Mouse (Mus musculus) hindbrain, embryonic 10.5 days (tissue): ENCODE measurements around the gene March10. TPM values are rescaled to one million over a fixed set of nuclear protein-coding genes. Genes with fewer than 3 reads are reported as not detected.

Experiments
- DNase-seq: peaks from one replicate; pipeline ENCODE4 v3.0.0-alpha.2; 2017; ENCODE audit warnings: low spot score
- H3K27ac ChIP-seq: fragments of 300-500 bp; sonication (generic); 2 replicates; pipeline ENCODE4 v1.5.1; 2016; ENCODE audit warnings: mild to moderate bottlenecking, moderate library complexity
- H3K27me3 ChIP-seq: fragments of 300-500 bp; sonication (generic); 2 replicates; pipeline ENCODE4 v1.6.1; 2016; ENCODE audit warnings: mild to moderate bottlenecking; ENCODE audit not compliant: poor library complexity, insufficient read depth, severe bottlenecking
- H3K36me3 ChIP-seq: fragments of 300-500 bp; sonication (generic); 2 replicates; pipeline ENCODE4 v1.6.1; 2016; ENCODE audit warnings: mild to moderate bottlenecking, moderate library complexity
- H3K4me1 ChIP-seq: fragments of 300-500 bp; sonication (generic); replicated peaks from 2 replicates; pipeline ENCODE4 v1.6.1; 2016; ENCODE audit warnings: mild to moderate bottlenecking
- H3K4me3 ChIP-seq: fragments of 300-500 bp; sonication (generic); 2 replicates; pipeline ENCODE4 v1.5.1; 2016; ENCODE audit warnings: mild to moderate bottlenecking, moderate library complexity
- H3K9me3 ChIP-seq: fragments of 300-500 bp; sonication (generic); 2 replicates; pipeline ENCODE4 v1.6.1; 2016; ENCODE audit warnings: mild to moderate bottlenecking, moderate library complexity
- WGBS: fragments of 180-500 bp; shearing (Covaris S2); methylation state at CpG from one replicate; pipeline ENCODE4 v1.1.7; 2016; 5-methylcytosine and 5-hydroxymethylcytosine counted together
- polyA plus RNA-seq: library from polyadenylated mRNA; unstranded; fragments of >200 nt; fragmentation: Nextera tagmentation; extraction: Ambion mirVana; gene quantifications from 2 replicates; pipeline ENCODE4 v1.2.1, GENCODE M21; 2016

The March10 gene
- polyA plus RNA-seq, 1 experiment from 2014 or later = 0.41 TPM

DNA sequence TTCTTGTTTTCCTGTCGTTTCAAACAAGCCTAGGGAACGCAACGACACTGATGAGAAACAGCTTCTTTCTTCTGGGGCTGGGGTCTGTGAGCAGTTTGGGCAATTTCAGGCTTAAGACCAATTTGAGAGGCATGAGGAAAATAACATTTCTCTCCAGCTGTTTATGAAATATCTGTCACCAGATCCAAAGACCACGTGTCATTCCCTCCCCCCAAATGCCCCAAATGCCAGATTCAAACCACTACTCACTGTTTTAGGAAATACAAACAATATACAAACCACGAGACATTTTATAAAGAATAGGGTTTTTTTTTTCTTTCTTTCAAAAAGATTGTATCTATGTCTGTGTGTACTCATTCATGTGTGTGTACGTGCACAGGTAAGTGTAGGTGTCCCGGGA lies 17.6 kb downstream of the March10 start:
- Histone ChIP-seq H3K27ac (no peak overlapping the region), H3K4me1 (peaks cover 7% of the 10 kb centered on the region), H3K27me3 (no peaks in the 10 kb centered on the region), H3K9me3 (no peaks in the 10 kb centered on the region), H3K36me3 (no peaks in the 10 kb centered on the region), H3K4me3 (no peak overlapping the region)
- no peak for DNase-seq
- WGBS = 77% methylated on average over 7 of the region's 7 CpGs

- 85% methylated on average over 5 of the region's 5 CpGs for WGBS
- Histone ChIP-seq H3K27me3 (no peaks in the 10 kb centered on the region), H3K27ac (no peak overlapping the region), H3K4me3 (no peak overlapping the region), H3K9me3 (no peaks in the 10 kb centered on the region), H3K36me3 (no peaks in the 10 kb centered on the region), H3K4me1 (peaks cover 10% of the 10 kb centered on the region; the same call in 1 of the 2 replicates)
- no peak for DNase-seq
Measured at GRCm38 (mm10) chr11:105426441-105426840, 30.1 kb downstream of the March10 start.

- 90% methylated on average over 4 of the region's 4 CpGs for WGBS
Measured at GRCm38 (mm10) chr11:105424643-105425042, 31.9 kb downstream of the March10 start.

GRCm38 (mm10) chr11:105420671-105421450 lies 35.7 kb downstream of the March10 start:
- H3K36me3 ChIP-seq = no peaks in the 10 kb centered on the region
- H3K4me1 ChIP-seq = peaks cover 10% of the 10 kb centered on the region; the same call in 1 of the 2 replicates
- DNase-seq = no peak
- no peak overlapping the region for H3K4me3 ChIP-seq
- no peaks in the 10 kb centered on the region for H3K27me3 ChIP-seq
- H3K9me3 ChIP-seq = no peaks in the 10 kb centered on the region
- whole genome bisulfite sequencing = 76% methylated on average over 7 of the region's 7 CpGs
- no peak overlapping the region for H3K27ac ChIP-seq

More at GRCm38 (mm10) chr11:105424643-105425042, 31.9 kb downstream of the March10 start:
- Histone ChIP-seq H3K36me3 (no peaks in the 10 kb centered on the region), H3K4me3 (no peak overlapping the region), H3K27ac (no peak overlapping the region), H3K27me3 (no peaks in the 10 kb centered on the region), H3K9me3 (no peaks in the 10 kb centered on the region), H3K4me1 (peaks cover 10% of the 10 kb centered on the region; the same call in 1 of the 2 replicates)
- no peak for DNase-seq

- Histone ChIP-seq H3K27me3 (no peaks in the 10 kb centered on the region), H3K27ac (no peak overlapping the region)
- 92% methylated on average over 7 of the region's 7 CpGs for WGBS
Measured at GRCm38 (mm10) chr11:105419946-105420345, 36.6 kb downstream of the March10 start.

GRCm38 (mm10) chr11:105414009-105414408 lies 42.5 kb downstream of the March10 start:
- no peak overlapping the region for H3K27ac ChIP-seq
- H3K9me3 ChIP-seq = no peaks in the 10 kb centered on the region
- DNase-seq = no peak
- 0 out of 2 replicates have a peak, but pooled peaks cover 6% of the 10 kb centered on the region for H3K4me1 ChIP-seq
- no peak overlapping the region for H3K4me3 ChIP-seq
- 94% methylated on average over 1 of the region's 1 CpGs for WGBS
- H3K36me3 ChIP-seq = no peaks in the 10 kb centered on the region
- H3K27me3 ChIP-seq = no peaks in the 10 kb centered on the region

More at GRCm38 (mm10) chr11:105419946-105420345, 36.6 kb downstream of the March10 start:
- no peaks in the 10 kb centered on the region for H3K9me3 ChIP-seq
- no peak overlapping the region for H3K4me3 ChIP-seq
- DNase-seq = no peak
- no peaks in the 10 kb centered on the region for H3K36me3 ChIP-seq
- H3K4me1 ChIP-seq = peaks cover 10% of the 10 kb centered on the region; the same call in 1 of the 2 replicates

GRCm38 (mm10) chr11:105409408-105409807 lies 47.1 kb downstream of the March10 start:
- peaks cover 14% of the 10 kb centered on the region; the same call in 1 of the 2 replicates for H3K4me1 ChIP-seq
- WGBS = 91% methylated on average over 11 of the region's 11 CpGs
- no peak overlapping the region for H3K4me3 ChIP-seq
- H3K36me3 ChIP-seq = no peaks in the 10 kb centered on the region
- H3K27me3 ChIP-seq = no peaks in the 10 kb centered on the region
- no peak for DNase-seq
- no peaks in the 10 kb centered on the region for H3K9me3 ChIP-seq
- H3K27ac ChIP-seq = no peak overlapping the region

- WGBS = 80% methylated on average over 6 of the region's 6 CpGs
- H3K4me3 ChIP-seq = no peak overlapping the region
- H3K27ac ChIP-seq = no peak overlapping the region
- peaks cover 14% of the 10 kb centered on the region; the same call in 1 of the 2 replicates for H3K4me1 ChIP-seq
- DNase-seq = no peak
- no peaks in the 10 kb centered on the region for H3K36me3 ChIP-seq
- H3K9me3 ChIP-seq = no peaks in the 10 kb centered on the region
- H3K27me3 ChIP-seq = no peaks in the 10 kb centered on the region
Measured at GRCm38 (mm10) chr11:105407846-105408441, 48.6 kb downstream of the March10 start.

- H3K9me3 ChIP-seq = no peaks in the 10 kb centered on the region
- H3K27ac ChIP-seq = 0 out of 2 replicates have a peak overlapping the region, but pooled peaks have one; percentile 16
- H3K27me3 ChIP-seq = no peaks in the 10 kb centered on the region
- WGBS = 57% methylated on average over 9 of the region's 9 CpGs
- H3K4me1 ChIP-seq = peaks cover 10% of the 10 kb centered on the region; the same call in 1 of the 2 replicates
- no peaks in the 10 kb centered on the region for H3K36me3 ChIP-seq
- DNase-seq = no peak
- no peak overlapping the region for H3K4me3 ChIP-seq
Measured at GRCm38 (mm10) chr11:105402355-105402754, 54.2 kb downstream of the March10 start.

GRCm38 (mm10) chr11:105390290-105390689 lies 66.2 kb downstream of the March10 start:
- WGBS = 91% methylated on average over 7 of the region's 7 CpGs
- H3K9me3 ChIP-seq = peaks cover 8% of the 10 kb centered on the region; the same call in 1 of the 2 replicates
- DNase-seq = no peak

DNA sequence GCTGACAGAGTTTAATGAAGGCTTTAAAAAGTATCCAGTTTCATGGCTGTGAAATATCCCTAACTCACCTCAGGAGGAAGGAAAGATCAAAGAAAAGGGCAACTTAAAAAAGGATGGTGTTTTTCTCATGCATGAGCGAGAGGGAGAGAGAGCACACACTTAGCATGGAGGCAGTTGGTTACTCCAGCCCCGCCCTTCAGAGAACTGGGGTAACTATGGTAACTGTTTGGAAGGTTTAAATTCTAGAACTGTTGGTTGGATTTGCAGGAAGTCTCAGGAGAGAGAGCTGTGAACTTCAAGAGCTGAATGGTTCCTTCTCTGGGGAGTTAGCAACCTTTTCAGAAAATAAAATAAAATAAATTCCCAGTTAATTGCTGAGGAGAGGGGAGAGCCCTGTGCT lies 67.9 kb downstream of the March10 start:
- H3K27me3 ChIP-seq = no peaks in the 10 kb centered on the region
- WGBS = 50% methylated on average over 2 of the region's 2 CpGs
- DNase-seq = no peak
- no peaks in the 10 kb centered on the region for H3K9me3 ChIP-seq
- H3K4me3 ChIP-seq = no peak overlapping the region
- H3K4me1 ChIP-seq = peaks cover 21% of the 10 kb centered on the region
- H3K36me3 ChIP-seq = no peaks in the 10 kb centered on the region
- H3K27ac ChIP-seq = no peak overlapping the region

More at GRCm38 (mm10) chr11:105390290-105390689, 66.2 kb downstream of the March10 start:
- Histone ChIP-seq H3K27me3 (no peaks in the 10 kb centered on the region), H3K4me1 (peaks cover 21% of the 10 kb centered on the region), H3K36me3 (no peaks in the 10 kb centered on the region), H3K4me3 (no peak overlapping the region), H3K27ac (no peak overlapping the region)

GRCm38 (mm10) chr11:105385266-105385665 lies 71.3 kb downstream of the March10 start:
- Histone ChIP-seq H3K4me3 (no peak overlapping the region), H3K36me3 (no peaks in the 10 kb centered on the region), H3K27me3 (no peaks in the 10 kb centered on the region), H3K27ac (no peak overlapping the region), H3K9me3 (no peaks in the 10 kb centered on the region), H3K4me1 (peaks cover 19% of the 10 kb centered on the region)
- 84% methylated on average over 9 of the region's 9 CpGs for WGBS
- no peak for DNase-seq

DNA sequence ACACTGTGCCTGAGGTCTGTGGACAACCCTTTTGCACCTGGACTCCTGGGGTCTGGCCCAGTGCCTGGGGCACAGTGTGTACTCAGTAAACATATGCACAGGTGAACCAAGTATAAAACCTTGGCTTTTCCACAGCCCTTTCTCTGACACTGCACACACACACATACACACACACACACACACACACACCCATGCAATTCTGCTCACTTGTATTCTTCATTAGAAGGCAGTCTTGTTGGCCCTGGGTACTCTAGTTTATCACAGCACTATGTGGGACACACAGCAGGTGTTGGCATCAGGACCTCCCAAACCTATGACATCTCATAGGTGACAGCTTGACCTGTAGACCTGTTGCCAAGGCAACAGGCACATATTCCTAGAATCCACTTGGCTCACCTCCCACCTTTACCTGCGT lies 80.7 kb downstream of the March10 start:
- 95% methylated on average over 1 of the region's 1 CpGs for WGBS
- no peak overlapping the region for H3K4me3 ChIP-seq
- no peaks in the 10 kb centered on the region for H3K9me3 ChIP-seq
- H3K36me3 ChIP-seq = no peaks in the 10 kb centered on the region
- H3K4me1 ChIP-seq = peaks cover 6% of the 10 kb centered on the region; the same call in 1 of the 2 replicates
- no peak overlapping the region for H3K27ac ChIP-seq
- DNase-seq = no peak
- no peaks in the 10 kb centered on the region for H3K27me3 ChIP-seq
